Mouse (Mus musculus): Measurements from ENCODE around the gene Dpf1.

DNA sequence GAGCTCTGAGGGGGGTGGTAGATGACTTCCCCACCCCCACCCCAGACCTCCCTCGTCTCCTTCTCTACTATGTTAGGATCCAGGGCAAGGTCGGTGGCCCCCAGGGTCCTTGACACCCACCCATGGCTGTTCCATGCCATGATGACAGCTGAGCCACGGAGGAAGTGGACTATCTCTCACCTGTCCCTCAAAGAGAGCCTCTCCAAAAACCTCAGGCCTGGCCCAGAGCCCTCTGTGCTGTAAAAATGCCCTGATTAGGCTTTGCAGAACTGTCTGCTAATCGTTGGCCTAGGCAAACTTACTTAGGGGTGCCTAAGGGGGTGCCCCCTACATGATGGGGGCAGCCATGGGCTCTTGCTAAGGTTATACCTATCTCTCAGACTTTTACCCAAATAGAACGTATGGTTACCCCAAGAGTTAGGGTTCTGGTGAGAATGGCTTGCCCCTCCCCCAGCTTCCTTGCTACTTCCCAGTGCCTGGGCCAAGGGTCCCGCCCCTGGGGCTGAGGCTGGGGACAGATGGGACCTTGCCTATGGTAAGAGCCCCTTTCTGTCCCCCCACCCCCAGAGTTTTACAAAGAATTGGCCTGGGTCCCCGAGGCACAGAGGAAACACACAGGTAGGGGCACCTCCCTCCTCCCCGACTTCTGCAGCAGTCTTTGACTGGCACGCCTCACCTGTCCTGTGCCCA lies 10.0 kb downstream of the Dpf1 start:
- no peak for TF ChIP-seq CTCF (IDR thresholded peaks at IDR 0.05; ENCODE audit: extremely low read depth, insufficient read depth, insufficient read length, insufficient replicate concordance)
- no peak for TF ChIP-seq POLR2A (IDR thresholded peaks at IDR 0.05; ENCODE audit: low read depth, low read length)

All from spleen, adult 2 months (tissue).